In the genomic region with DNA sequence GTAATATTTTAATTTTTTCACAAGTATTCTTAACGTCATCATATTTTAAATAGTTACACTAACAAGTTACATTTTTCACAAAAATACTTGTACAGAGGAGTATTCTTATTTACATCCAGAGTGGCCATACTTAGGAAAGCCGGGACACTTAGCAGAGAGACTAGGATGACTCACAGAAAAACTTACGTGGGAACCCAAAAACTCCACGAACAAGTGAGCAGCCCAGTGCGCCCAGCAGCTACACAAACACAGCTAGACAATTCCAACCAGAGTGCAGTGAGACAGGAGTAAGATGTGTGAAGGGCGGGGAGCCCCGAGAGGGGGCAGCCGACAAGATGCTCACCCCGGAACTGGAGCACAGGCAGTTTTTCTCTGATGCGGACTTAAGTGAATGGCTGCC, we compare ENCODE assay signal across 28 mouse cellular contexts. TPM values are rescaled to one million over a fixed set of nuclear protein-coding genes. Genes with fewer than 3 reads are reported as not detected.
"Had no signal": no experiment of that assay in that cellular context is flagged by ENCODE, and none has a peak within 500 bp of the region (broad histone marks: within the 10 kb centered on the region; RNA-seq: fewer than 3 reads in every experiment).

No protein-coding gene starts in this region.

- H3K9ac ChIP-seq: heart, embryonic 12.5 days; hindbrain, embryonic 13.5 days; hindbrain, embryonic 15.5 days; kidney, embryonic 15.5 days; limb, embryonic 12.5 days; liver, embryonic 13.5 days; liver, embryonic 15.5 days had no signal

- H3K27ac ChIP-seq: heart, embryonic 10.5 days; hindbrain, embryonic 10.5 days; hindbrain, embryonic 13.5 days; hindbrain, embryonic 15.5 days; hindbrain, postnatal 0 days; kidney, embryonic 15.5 days; kidney, postnatal 0 days; limb, embryonic 10.5 days; limb, embryonic 12.5 days; liver, embryonic 13.5 days; liver, embryonic 15.5 days had no signal

- H3K27me3 ChIP-seq: heart, embryonic 12.5 days; hindbrain, embryonic 13.5 days; hindbrain, embryonic 15.5 days; kidney, embryonic 15.5 days; limb, embryonic 12.5 days; liver, embryonic 13.5 days; liver, embryonic 15.5 days had no signal

- DNase-seq: gastrocnemius, postnatal 14 days; heart, adult 18-20 months; heart, postnatal 10 days; heart, postnatal 4 days; kidney, adult 11 months; kidney, adult 2 months; kidney, adult 9 months; kidney, postnatal 14 days; kidney, postnatal 36 days; layer of hippocampus, adult 9-11 months; layer of hippocampus, postnatal 36 days; liver; liver, embryonic 13.5 days had no signal

- ATAC-seq: hindbrain, postnatal 0 days had no signal

- H3K9me3 ChIP-seq: heart, embryonic 10.5 days; heart, embryonic 12.5 days; hindbrain, embryonic 10.5 days; hindbrain, embryonic 13.5 days; hindbrain, embryonic 15.5 days; kidney, embryonic 15.5 days; limb, embryonic 10.5 days; limb, embryonic 12.5 days; liver, embryonic 13.5 days; liver, embryonic 15.5 days had no signal

- H3K4me2 ChIP-seq: heart, embryonic 12.5 days; hindbrain, embryonic 13.5 days; hindbrain, embryonic 15.5 days; kidney, embryonic 15.5 days; limb, embryonic 12.5 days; liver, embryonic 11.5 days; liver, embryonic 13.5 days; liver, embryonic 15.5 days had no signal

- H3K4me1 ChIP-seq: hindbrain, embryonic 13.5 days; kidney, embryonic 15.5 days; limb, embryonic 10.5 days; limb, embryonic 12.5 days; liver, embryonic 15.5 days had no signal

- H3K4me3 ChIP-seq: heart, embryonic 10.5 days; heart, embryonic 12.5 days; hindbrain, embryonic 10.5 days; hindbrain, embryonic 13.5 days; hindbrain, embryonic 15.5 days; kidney, embryonic 15.5 days; limb, embryonic 10.5 days; limb, embryonic 12.5 days; liver, embryonic 13.5 days; liver, embryonic 15.5 days had no signal

RNA-seq across cellular contexts. Expression of a gene that starts 10.7 kb away (rescaled TPM):
- polyA plus RNA-seq: heart, embryonic 10.5 days; heart, embryonic 12.5 days; heart, embryonic 14.5 days; heart, embryonic 16.5 days; hindbrain, postnatal 0 days; intestine, embryonic 14.5 days; kidney, adult 2 months; limb, embryonic 10.5 days; limb, embryonic 12.5 days; liver, embryonic 15.5 days had no signal

RNA-seq across cellular contexts. Expression of a gene that starts 50.5 kb away (rescaled TPM):
- polyA plus RNA-seq: liver, embryonic 11.5 days; liver, embryonic 13.5 days had no signal
